Mouse (Mus musculus) embryo, embryonic 11.5 days (tissue): ENCODE results near the gene Eif2b2.

Experiments used
- DNase-seq: peaks from one replicate; pipeline ENCODE4 v3.0.0-alpha.2; 2012; ENCODE audit warnings: low read depth, low spot score

Gene Eif2b2

GRCm38 (mm10) chr12:85219236-85219904, at the start of gene Eif2b2:
Gene Eif2b2, plus strand, starts transcription at chr12:85219481.
- DNase-seq, result peak; percentile 98

GRCm38 (mm10) chr12:85169877-85170276, 49.4 kb upstream of the Eif2b2 start:
- no peak for DNase-seq

DNA sequence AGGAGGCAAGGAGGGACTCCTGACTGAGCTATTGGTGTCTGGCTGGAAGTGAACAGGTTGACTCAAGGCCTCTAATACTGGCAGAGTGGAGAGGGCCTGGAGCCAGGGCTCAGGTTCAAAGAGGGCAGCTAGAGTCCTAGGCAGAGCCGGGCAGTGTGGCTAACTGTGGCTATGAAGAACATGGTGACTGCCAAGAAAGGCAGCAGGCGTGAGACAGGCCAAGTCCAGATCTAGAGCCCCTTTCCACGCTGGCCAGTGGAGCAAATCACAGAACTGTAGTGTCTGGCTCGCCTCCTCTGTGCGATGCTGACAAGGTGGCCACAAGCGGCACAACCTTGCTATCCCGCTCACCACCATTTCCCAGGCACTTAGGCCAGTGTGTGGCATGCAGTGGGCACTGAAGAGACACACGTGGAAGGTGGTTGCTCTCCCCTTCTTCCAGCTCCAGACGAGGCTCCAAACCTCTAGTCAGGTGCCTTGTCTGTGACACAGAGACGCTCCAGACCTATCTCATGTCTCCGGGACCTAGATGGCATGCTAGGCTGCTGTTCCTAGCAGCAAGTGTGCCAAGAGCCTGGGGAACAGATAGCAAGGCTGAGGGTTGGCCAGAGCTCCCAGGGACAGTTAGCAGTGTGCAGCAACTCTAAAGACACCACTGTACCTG, 48.9 kb upstream of the Eif2b2 start:
- no peak for DNase-seq

DNA sequence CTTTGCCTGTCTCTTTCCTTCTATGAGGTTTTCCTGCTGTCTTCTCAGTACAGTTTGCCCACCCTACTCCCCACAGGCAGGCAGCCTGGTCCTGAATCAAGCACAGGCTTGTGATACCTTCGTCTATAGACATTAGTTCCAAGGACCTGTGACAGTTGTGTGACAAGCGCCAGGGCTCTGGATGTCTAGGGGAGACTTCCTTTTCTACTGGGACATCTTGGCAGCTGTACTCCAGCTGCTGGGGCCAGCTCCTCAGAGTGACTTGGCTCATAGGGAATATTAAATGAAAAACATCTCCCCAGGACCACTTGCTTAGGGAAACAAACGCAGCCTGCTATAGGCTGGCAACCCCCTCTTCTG, 48.4 kb upstream of the Eif2b2 start:
- DNase-seq, result no peak

- DNase-seq, result no peak
Observed at GRCm38 (mm10) chr12:85174016-85174415, 45.3 kb upstream of the Eif2b2 start.

DNA sequence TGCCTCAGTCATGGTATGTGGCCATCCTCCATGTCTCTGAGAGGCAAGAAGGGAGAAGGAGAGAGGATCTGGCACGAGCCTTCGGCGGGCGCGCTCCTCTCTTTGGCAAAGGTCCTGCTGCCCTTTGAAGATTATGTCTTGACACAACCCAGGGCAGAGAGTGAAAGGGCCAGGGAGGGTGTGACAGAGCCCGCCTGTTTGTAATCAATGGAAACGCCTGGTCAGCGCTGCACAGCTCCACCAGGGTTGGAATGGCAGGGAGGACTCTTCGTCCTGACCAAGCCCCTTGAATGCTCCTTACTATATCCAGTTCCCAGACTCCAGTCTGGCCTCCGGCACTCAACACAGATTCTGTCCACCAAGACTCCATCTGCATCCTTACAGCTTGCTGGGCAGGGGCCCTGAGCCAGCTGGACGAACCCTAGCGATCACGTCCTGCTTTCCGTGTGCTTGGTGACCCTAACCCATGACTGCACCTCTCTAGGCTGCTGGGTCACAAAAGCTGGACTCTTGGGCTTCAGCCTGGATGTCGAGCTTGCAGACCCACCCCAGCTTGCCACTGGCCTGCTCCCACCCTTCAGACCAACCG, 44.1 kb upstream of the Eif2b2 start:
- DNase-seq, result no peak

- DNase-seq, result peak; percentile 63
Observed at GRCm38 (mm10) chr12:85175926-85176845, 43.1 kb upstream of the Eif2b2 start.

GRCm38 (mm10) chr12:85176846-85177523, 42.3 kb upstream of the Eif2b2 start:
- no peak for DNase-seq

DNA sequence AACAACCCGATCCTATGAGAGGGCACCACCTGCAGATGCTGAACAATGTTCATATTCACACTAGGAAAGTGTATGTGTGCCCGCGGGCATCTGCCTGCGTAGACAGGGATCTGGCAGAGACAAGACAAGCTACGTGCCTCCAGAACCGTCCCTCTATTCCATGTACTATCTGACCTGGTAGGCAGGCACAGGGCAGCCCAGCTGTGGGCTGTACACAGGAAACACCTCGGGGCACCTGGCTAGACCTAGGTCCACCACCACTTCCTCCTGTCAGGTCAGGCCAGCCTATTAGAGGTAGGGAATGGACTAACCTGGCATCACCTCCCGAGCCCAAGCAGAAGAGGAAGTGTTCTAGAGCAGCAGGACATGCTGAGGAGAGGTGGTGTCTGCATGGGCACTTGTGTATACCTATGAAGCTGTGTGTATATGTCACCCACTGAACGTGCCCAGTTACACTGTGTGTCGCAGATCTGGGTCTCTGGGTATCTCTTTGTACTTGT, 41.5 kb upstream of the Eif2b2 start, which contains the start of gene Pgf:
Gene Pgf, minus strand, starts transcription at position 51 of the 500 bp plus-strand sequence.
- no peak for DNase-seq

DNA sequence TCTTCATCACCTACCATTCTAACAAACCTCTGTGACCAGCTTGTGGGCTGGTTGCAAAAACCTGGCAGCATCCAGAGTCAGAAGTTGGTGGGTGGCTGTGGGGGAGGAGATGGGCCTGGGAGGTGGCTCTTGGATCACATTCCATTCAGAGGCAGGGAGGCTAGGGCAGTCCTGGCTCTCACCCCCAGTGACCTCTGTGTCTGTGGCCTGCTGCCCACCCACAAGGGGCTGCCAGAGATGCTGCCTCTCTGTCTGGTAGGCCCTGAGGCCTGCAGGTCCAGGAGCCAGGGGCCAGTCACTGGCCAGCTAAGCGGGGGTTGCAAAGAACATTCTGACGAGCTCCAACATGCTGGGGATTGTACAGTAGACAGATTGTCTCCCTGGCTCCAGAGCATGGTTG, 41.0 kb upstream of the Eif2b2 start:
- DNase-seq, result no peak

DNA sequence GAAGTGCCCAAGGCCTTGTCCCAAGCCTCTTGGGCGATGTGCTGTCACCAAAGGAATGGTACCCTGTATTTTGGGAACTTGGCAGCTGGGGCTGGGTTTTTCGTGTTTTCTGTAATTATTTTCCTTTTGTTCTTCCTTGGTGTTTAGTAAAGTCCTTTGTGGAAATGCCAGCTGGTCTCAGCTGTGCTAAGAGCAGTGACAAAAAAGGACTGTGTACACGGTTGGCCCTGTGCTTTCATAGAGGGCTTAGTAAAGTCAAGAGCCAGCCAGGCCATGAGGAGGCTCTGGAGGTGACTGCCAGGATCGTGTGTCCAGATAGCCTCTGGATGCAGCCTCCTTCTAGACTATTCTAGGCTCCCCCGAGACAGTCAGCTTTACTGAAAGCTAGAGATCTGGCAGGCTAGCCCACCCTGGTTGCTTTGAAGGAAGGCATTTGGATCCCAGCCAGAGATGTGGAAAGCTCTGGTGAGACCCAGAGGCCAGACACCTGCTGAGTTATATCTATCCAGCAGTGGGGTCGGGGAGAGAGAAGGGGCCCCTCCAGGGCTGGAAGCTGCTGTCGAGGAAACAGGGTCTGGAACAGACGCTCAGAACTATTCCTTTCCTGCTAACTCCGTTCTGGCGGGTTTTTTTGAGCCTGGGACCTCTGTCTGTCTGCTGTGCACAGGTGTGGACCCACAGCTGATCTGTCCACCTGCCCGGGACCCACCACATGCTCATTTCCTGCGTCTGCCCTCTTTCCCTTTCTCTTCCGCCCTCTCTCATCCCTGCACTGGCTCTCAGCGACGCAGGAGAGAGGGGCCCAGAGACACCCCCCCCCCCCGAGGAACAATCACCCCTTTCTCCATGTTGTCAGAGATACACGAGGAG, 37.6 kb upstream of the Eif2b2 start:
- DNase-seq, result no peak

DNA sequence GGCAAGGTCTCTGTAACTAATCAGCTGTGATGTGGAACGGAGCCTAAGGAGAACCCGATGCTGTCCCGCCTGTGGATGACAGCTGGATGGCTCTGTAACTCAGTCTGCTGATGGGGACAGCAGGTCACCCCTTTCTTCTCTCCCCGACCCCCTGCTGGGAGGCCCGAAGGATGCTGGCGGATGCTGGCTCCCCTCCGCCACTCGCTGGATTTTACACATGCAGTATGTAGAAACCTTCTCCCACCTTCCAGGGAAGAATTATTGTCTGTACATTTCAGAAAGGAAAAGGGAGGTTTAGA, 37.0 kb upstream of the Eif2b2 start:
- DNase-seq, result no peak

DNA sequence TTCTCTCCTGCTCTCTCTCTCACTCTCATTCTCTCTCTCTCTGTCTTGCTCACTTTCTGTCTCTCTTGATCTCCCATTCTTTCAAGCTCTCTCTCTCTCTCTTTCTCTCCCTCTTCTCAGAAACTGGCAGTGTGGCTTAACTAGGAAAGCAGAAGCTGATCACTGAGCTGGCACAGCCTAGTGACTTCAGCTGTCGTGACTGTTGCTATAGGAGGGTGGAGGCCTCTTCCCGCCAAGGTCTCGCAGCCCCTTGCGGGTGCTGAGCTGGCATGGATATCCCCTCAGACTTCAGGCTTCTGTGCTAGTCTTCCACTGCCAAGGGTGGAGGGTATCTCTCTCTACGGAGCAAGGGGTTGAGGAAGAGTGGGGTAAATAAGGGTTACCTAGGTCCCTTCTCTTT, 36.4 kb upstream of the Eif2b2 start:
- no peak for DNase-seq

- no peak for DNase-seq
Observed at GRCm38 (mm10) chr12:85184118-85184517, 35.2 kb upstream of the Eif2b2 start.

DNA sequence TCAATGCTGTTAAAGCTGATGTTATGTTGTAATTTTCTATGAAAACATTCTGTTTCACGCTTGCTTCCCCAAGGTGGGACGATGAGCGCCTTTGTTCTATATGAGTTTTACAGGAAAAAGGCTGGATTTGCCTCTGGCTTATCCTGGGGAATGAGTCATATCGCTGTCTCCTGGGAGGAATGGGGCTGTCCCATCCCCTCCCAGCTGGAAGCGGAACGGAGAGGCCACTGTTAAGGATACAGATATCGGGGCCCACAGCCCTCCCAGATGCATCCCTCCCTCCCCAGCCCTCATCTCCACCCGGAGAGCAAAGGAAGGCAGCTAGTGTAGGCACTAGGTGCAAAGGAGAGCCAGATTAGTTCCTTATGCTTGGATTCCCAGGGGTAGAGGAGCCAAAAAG, 33.5 kb upstream of the Eif2b2 start:
- DNase-seq, result no peak

GRCm38 (mm10) chr12:85186361-85186760, 32.9 kb upstream of the Eif2b2 start:
- DNase-seq, result no peak

DNA sequence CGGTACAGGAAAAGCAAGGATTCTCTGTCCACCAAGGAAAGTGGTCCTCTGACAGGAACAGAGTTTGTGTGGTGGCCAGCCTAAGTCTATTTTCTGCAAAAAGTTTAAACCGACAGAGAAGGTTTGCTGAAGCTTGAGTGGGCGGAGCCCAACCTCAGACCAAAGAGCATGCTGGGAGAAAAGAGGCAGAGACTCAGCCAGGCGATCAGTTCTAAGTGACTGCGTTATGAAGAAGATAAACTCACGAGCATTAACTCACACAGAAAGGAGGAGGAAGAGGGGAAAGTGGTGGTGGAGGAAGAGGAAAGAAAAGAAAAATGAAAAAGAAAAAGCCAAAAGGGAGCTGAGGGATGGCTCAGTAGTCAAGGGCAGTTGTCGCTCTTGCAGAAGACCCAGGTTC, 29.0 kb upstream of the Eif2b2 start:
- no peak for DNase-seq

DNA sequence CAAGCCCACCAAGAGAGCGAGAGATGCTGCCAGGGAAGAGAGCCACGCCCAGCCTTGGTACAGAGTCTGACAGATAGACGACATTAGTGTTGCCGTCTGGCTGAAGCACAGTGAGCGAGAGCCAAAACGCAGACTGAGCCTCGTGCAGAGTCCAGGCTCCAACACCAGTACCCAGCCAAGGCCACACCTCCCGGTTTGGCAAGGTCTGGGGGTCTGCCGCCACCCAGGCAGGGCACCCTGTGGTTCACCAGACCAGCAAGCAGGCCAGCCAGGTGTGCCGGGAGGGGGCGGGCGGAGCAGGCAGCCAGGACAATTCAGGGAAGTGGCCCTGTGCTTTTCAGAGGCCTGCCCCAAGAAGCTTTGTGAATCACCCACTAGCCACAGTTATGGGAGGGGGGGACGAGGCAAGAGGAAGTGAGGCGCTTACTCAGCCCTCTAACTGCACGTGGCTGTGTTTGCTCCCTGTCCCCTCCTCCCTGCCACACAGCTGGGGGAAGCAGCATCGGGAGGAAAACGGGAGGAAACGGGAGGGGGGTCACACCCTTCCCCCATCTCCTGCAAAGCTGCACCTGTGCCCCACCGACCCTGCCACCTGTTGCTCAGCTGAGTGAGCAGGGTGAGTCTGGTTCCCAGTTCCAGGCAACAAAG, 26.7 kb upstream of the Eif2b2 start:
- no peak for DNase-seq

DNA sequence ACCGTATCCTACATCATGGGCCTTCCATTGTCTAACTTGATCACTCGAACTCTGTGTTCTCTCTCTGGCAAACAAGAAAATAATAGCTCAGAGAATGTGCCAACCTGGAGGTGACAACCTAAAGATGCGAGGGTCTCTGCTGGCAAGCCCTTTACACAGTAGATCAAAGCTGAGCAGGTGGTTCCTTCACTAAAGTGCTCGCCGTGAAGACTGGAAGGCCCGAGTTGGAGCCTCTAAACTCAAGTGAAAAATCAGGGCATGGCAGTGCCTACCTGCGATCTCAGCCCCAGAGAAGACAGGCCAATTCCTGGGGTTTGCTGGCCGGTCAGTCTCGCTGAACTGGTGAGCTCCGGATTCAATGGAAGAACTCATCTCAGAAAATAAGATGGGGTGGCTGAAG, 26.1 kb upstream of the Eif2b2 start:
- no peak for DNase-seq
